Mouse (Mus musculus): Measurements from ENCODE around the gene Tulp2. TPM values are rescaled to one million over a fixed set of nuclear protein-coding genes. Genes with fewer than 3 reads are reported as not detected.

Gene Tulp2
- polyA plus RNA-seq, 1 experiment: 0.13 TPM

- H3K4me3 ChIP-seq (ENCODE audit: insufficient read depth, low read length): no peak overlapping the region
- TF ChIP-seq CTCF (IDR thresholded peaks at IDR 0.05; ENCODE audit: extremely low read depth, insufficient read depth, low read length) (no peak), POLR2A (IDR thresholded peaks at IDR 0.05; ENCODE audit: extremely low read depth, insufficient read depth, low read length) (no peak)
- no peak overlapping the region for H3K27ac ChIP-seq (ENCODE audit: insufficient read depth, low read length)
- no peaks in the 10 kb centered on the region; the same call in 1 of the 2 replicates for H3K4me1 ChIP-seq (ENCODE audit: control insufficient read depth, insufficient read depth, low read length)
These were observed 10.7 kb downstream of the Tulp2 start for GRCm38 (mm10) chr7:45492225-45492844.

GRCm38 (mm10) chr7:45492951-45493350 lies 11.3 kb downstream of the Tulp2 start:
- Histone ChIP-seq H3K4me1 (ENCODE audit: control insufficient read depth, insufficient read depth, low read length) (no peaks in the 10 kb centered on the region; the same call in 1 of the 2 replicates), H3K27ac (ENCODE audit: insufficient read depth, low read length) (no peak overlapping the region), H3K4me3 (ENCODE audit: insufficient read depth, low read length) (no peak overlapping the region)
- no peak for TF ChIP-seq CTCF (IDR thresholded peaks at IDR 0.05; ENCODE audit: extremely low read depth, insufficient read depth, low read length)
- TF ChIP-seq POLR2A (IDR thresholded peaks at IDR 0.05; ENCODE audit: extremely low read depth, insufficient read depth, low read length): no peak

GRCm38 (mm10) chr7:45494548-45494947 lies 12.9 kb downstream of the Tulp2 start:
- TF ChIP-seq CTCF (IDR thresholded peaks at IDR 0.05; ENCODE audit: extremely low read depth, insufficient read depth, low read length) (no peak), POLR2A (IDR thresholded peaks at IDR 0.05; ENCODE audit: extremely low read depth, insufficient read depth, low read length) (no peak)
- Histone ChIP-seq H3K27ac (ENCODE audit: insufficient read depth, low read length) (no peak overlapping the region), H3K4me3 (ENCODE audit: insufficient read depth, low read length) (no peak overlapping the region), H3K4me1 (ENCODE audit: control insufficient read depth, insufficient read depth, low read length) (no peaks in the 10 kb centered on the region; the same call in 1 of the 2 replicates)

GRCm38 (mm10) chr7:45498427-45498826 lies 16.8 kb downstream of the Tulp2 start:
- Histone ChIP-seq H3K27ac (ENCODE audit: insufficient read depth, low read length) (no peak overlapping the region), H3K4me1 (ENCODE audit: control insufficient read depth, insufficient read depth, low read length) (no peaks in the 10 kb centered on the region), H3K4me3 (ENCODE audit: insufficient read depth, low read length) (no peak overlapping the region)
- TF ChIP-seq CTCF (IDR thresholded peaks at IDR 0.05; ENCODE audit: extremely low read depth, insufficient read depth, low read length): no peak
- no peak for TF ChIP-seq POLR2A (IDR thresholded peaks at IDR 0.05; ENCODE audit: extremely low read depth, insufficient read depth, low read length)

GRCm38 (mm10) chr7:45507583-45507982 lies 25.9 kb downstream of the Tulp2 start:
- Histone ChIP-seq H3K4me3 (ENCODE audit: insufficient read depth, low read length) (no peak overlapping the region), H3K27ac (ENCODE audit: insufficient read depth, low read length) (no peak overlapping the region)

GRCm38 (mm10) chr7:45508561-45508960 lies 26.9 kb downstream of the Tulp2 start:
- H3K4me1 ChIP-seq (ENCODE audit: control insufficient read depth, insufficient read depth, low read length): no peaks in the 10 kb centered on the region
- no peak for TF ChIP-seq CTCF (IDR thresholded peaks at IDR 0.05; ENCODE audit: extremely low read depth, insufficient read depth, low read length)
- TF ChIP-seq POLR2A (IDR thresholded peaks at IDR 0.05; ENCODE audit: extremely low read depth, insufficient read depth, low read length): no peak
- H3K27ac ChIP-seq (ENCODE audit: insufficient read depth, low read length): no peak overlapping the region
- H3K4me3 ChIP-seq (ENCODE audit: insufficient read depth, low read length): no peak overlapping the region; the same call in 1 of the 2 replicates

More at GRCm38 (mm10) chr7:45507583-45507982, 25.9 kb downstream of the Tulp2 start:
- no peaks in the 10 kb centered on the region for H3K4me1 ChIP-seq (ENCODE audit: control insufficient read depth, insufficient read depth, low read length)
- TF ChIP-seq POLR2A (IDR thresholded peaks at IDR 0.05; ENCODE audit: extremely low read depth, insufficient read depth, low read length): no peak
- no peak for TF ChIP-seq CTCF (IDR thresholded peaks at IDR 0.05; ENCODE audit: extremely low read depth, insufficient read depth, low read length)

- Histone ChIP-seq H3K4me1 (ENCODE audit: control insufficient read depth, insufficient read depth, low read length) (no peaks in the 10 kb centered on the region), H3K4me3 (ENCODE audit: insufficient read depth, low read length) (peak overlapping the region; percentile 62), H3K27ac (ENCODE audit: insufficient read depth, low read length) (no peak overlapping the region)
- TF ChIP-seq CTCF (IDR thresholded peaks at IDR 0.05; ENCODE audit: extremely low read depth, insufficient read depth, low read length): no peak
- TF ChIP-seq POLR2A (IDR thresholded peaks at IDR 0.05; ENCODE audit: extremely low read depth, insufficient read depth, low read length): no peak
These were observed 27.7 kb downstream of the Tulp2 start for GRCm38 (mm10) chr7:45509181-45509882.

- Histone ChIP-seq H3K4me1 (ENCODE audit: control insufficient read depth, insufficient read depth, low read length) (no peaks in the 10 kb centered on the region), H3K4me3 (ENCODE audit: insufficient read depth, low read length) (peak within 1 kb of the TSS; percentile 62), H3K27ac (ENCODE audit: insufficient read depth, low read length) (peak within 1 kb of the TSS; percentile 16; the same call in 1 of the 2 replicates)
- TF ChIP-seq POLR2A (IDR thresholded peaks at IDR 0.05; ENCODE audit: extremely low read depth, insufficient read depth, low read length) (peak; percentile 74), CTCF (IDR thresholded peaks at IDR 0.05; ENCODE audit: extremely low read depth, insufficient read depth, low read length) (no peak)
These were observed 28.5 kb downstream of the Tulp2 start, which contains the start of gene Nucb1 for GRCm38 (mm10) chr7:45509912-45510787. Nucb1 (minus strand) TSS chr7:45510406.

- Histone ChIP-seq H3K27ac (ENCODE audit: insufficient read depth, low read length) (no peak overlapping the region), H3K4me1 (ENCODE audit: control insufficient read depth, insufficient read depth, low read length) (no peaks in the 10 kb centered on the region), H3K4me3 (ENCODE audit: insufficient read depth, low read length) (no peak overlapping the region)
- TF ChIP-seq CTCF (IDR thresholded peaks at IDR 0.05; ENCODE audit: extremely low read depth, insufficient read depth, low read length): no peak
- no peak for TF ChIP-seq POLR2A (IDR thresholded peaks at IDR 0.05; ENCODE audit: extremely low read depth, insufficient read depth, low read length)
These were observed 32.7 kb downstream of the Tulp2 start for GRCm38 (mm10) chr7:45514411-45514810.

Measured in cortical plate, adult 2 months (tissue).